Mouse (Mus musculus) kidney, adult 2 months (tissue): Measurements from ENCODE around the gene Cast. TPM values are rescaled to one million over a fixed set of nuclear protein-coding genes. Genes with fewer than 3 reads are reported as not detected.

Experiments
- DNase-seq: peaks from one replicate; pipeline ENCODE4 v3.0.0; 2021
- H3K27ac ChIP-seq: fragments of 200-500 bp; 2 replicates; pipeline ENCODE4 v1.5.1; 2012; ENCODE audit warnings: low read depth, low read length, control low read depth, inconsistent platforms; ENCODE audit not compliant: insufficient read depth
- H3K27me3 ChIP-seq: fragments of 200-500 bp; replicated peaks from 2 replicates; pipeline ENCODE4 v1.6.1; 2012; ENCODE audit warnings: mild to moderate bottlenecking, moderate library complexity, low read length, inconsistent platforms; ENCODE audit not compliant: control insufficient read depth, insufficient read depth
- H3K36me3 ChIP-seq: fragments of 200-500 bp; 2 replicates; pipeline ENCODE4 v1.6.1; 2012; ENCODE audit warnings: mild to moderate bottlenecking, moderate library complexity, low read length, inconsistent platforms; ENCODE audit not compliant: control insufficient read depth, insufficient read depth
- H3K4me1 ChIP-seq: fragments of 200-500 bp; 2 replicates; pipeline ENCODE4 v1.6.1; 2011; ENCODE audit warnings: low read length; ENCODE audit not compliant: control insufficient read depth, insufficient read depth
- H3K4me3 ChIP-seq: fragments of 200-500 bp; 2 replicates; pipeline ENCODE4 v1.5.1; 2011; ENCODE audit warnings: mild to moderate bottlenecking, low read depth, low read length, control low read depth; ENCODE audit not compliant: insufficient read depth
- CTCF ChIP-seq: fragments of 200-500 bp; conservative IDR thresholded peaks from 2 replicates; pipeline ENCODE4 v1.5.1; 2011; ENCODE audit warnings: low read depth, mild to moderate bottlenecking, control low read depth, low read length, moderate library complexity, mixed read lengths; ENCODE audit not compliant: insufficient read depth, insufficient read length
- POLR2A ChIP-seq: fragments of 200-500 bp; IDR thresholded peaks from one replicate; pipeline ENCODE4 v1.6.1; 2011; ENCODE audit warnings: low read depth, low read length, control low read depth
- WGBS: fragments of 180-500 bp; shearing (Covaris S2); methylation state at CpG from one replicate; pipeline ENCODE4 v1.1.7; 2018; 5-methylcytosine and 5-hydroxymethylcytosine counted together
- polyA plus RNA-seq: library from polyadenylated mRNA; depleted of rRNA; stranded (reverse); fragments of >200 nt; gene quantifications from 2 replicates; pipeline ENCODE4 v1.2.3, GENCODE M21; 2012; rRNA removed

The Cast gene
- polyA plus RNA-seq, 1 experiment = 8.4 TPM

- no peak for DNase-seq
- 93% methylated on average over 2 of the region's 2 CpGs for WGBS
- TF ChIP-seq CTCF (no peak), POLR2A (no peak)
Observed at GRCm38 (mm10) chr13:74719002-74719401, 89.6 kb downstream of the Cast start.

DNA sequence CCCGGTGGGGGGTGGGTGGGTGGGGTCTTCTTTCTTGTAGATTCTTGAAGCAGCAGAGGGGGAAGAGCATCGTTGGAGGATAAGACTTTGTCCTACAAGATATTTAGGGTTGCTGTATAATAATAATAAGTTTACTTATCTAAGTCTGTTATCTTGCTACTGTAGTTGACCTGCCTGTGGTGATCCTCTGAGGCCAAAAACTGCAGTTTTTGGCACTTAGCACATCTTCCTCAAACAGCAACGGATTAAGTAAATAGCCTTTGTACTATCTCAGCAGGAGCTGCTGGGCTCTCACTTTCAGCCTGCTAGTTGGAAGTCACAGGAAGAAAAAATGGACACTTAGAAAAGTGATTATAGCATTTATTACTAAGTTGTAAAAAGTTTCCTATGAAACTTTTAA, 112.4 kb downstream of the Cast start:
- WGBS = 68% methylated on average over 3 of the region's 3 CpGs
- no peaks in the 10 kb centered on the region for H3K4me1 ChIP-seq
- H3K36me3 ChIP-seq = peaks cover 7% of the 10 kb centered on the region
- no peak for DNase-seq
- no peak for TF ChIP-seq CTCF
- no peak for TF ChIP-seq POLR2A
- H3K4me3 ChIP-seq = no peak overlapping the region
- no peak overlapping the region for H3K27ac ChIP-seq
- H3K27me3 ChIP-seq = no peaks in the 10 kb centered on the region

More at GRCm38 (mm10) chr13:74719002-74719401, 89.6 kb downstream of the Cast start:
- H3K27me3 ChIP-seq = no peaks in the 10 kb centered on the region
- H3K4me1 ChIP-seq = no peaks in the 10 kb centered on the region
- peaks cover 12% of the 10 kb centered on the region for H3K36me3 ChIP-seq
- no peak overlapping the region for H3K27ac ChIP-seq
- no peak overlapping the region for H3K4me3 ChIP-seq

- H3K36me3 ChIP-seq = peaks cover 10% of the 10 kb centered on the region
- H3K4me1 ChIP-seq = no peaks in the 10 kb centered on the region
- TF ChIP-seq CTCF (no peak), POLR2A (no peak)
- no peak overlapping the region for H3K4me3 ChIP-seq
- peak; percentile 2 for DNase-seq
- H3K27me3 ChIP-seq = no peaks in the 10 kb centered on the region
- 83% methylated on average over 5 of the region's 5 CpGs for whole genome bisulfite sequencing
- no peak overlapping the region for H3K27ac ChIP-seq
Observed at GRCm38 (mm10) chr13:74695497-74696193, 113.0 kb downstream of the Cast start.

Other genes starting within 250 kb of the Cast start
- 11.0 and 13.3 TPM in 2 replicates for gene Erap1, start 169.2 kb downstream of the Cast start, polyA plus RNA-seq